Mouse (Mus musculus) ES-E14 (cell line): ENCODE results near the gene Zfhx3.

ENCODE experiments used
- CHD2 ChIP-seq: IDR thresholded peaks from 2 replicates; pipeline ENCODE4 v1.6.1; 2014; ENCODE audit warnings: mild to moderate bottlenecking, low read depth, low read length, inconsistent platforms
- HCFC1 ChIP-seq: IDR thresholded peaks from 2 replicates; pipeline ENCODE4 v1.6.1; 2012; ENCODE audit warnings: low read length, inconsistent platforms, borderline replicate concordance; ENCODE audit not compliant: insufficient read depth
- MAFK ChIP-seq: IDR thresholded peaks from 2 replicates; pipeline ENCODE4 v1.6.1; 2014; ENCODE audit warnings: mild to moderate bottlenecking, low read depth, low read length, inconsistent platforms; ENCODE audit not compliant: insufficient read depth

- TF ChIP-seq HCFC1: no peak
- no peak for TF ChIP-seq MAFK
- no peak for TF ChIP-seq CHD2
These were observed 783.2 kb downstream of the Zfhx3 start for GRCm38 (mm10) chr8:108725631-108726030.
